Mouse (Mus musculus): ENCODE measurements around the gene Scaper. TPM values are rescaled to one million over a fixed set of nuclear protein-coding genes. Genes with fewer than 3 reads are reported as not detected.

Scaper gene
- polyA plus RNA-seq, 2 experiments from 2014 or later, result 22.3 to 25.7 TPM

- no peak for ATAC-seq
These were observed 398.1 kb downstream of the Scaper start for GRCm38 (mm10) chr9:55539661-55540390.

GRCm38 (mm10) chr9:55539006-55539405, 398.9 kb downstream of the Scaper start:
- no peak for ATAC-seq

DNA sequence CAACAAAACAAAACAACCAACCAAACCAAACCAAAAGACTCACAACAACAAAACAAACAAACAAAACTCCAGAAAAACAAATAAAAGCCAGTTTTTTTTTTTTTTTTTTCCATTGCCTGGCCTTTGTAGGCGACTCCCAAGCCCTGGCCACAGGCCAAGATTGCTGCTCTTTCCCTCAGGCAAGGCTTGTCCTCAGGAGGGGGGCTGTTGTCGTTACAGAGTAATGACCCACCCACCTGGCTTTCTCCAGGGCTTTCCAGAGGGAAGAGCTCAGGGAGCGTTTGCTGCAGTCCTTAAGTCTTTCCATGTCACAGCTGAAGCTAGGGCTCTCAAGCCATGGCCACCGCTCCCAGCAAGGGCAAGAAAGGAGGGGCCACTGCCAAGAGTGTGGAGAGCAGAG, 399.5 kb downstream of the Scaper start, which contains the start of gene Isl2:
Gene Isl2, plus strand, starts transcription at position 296 of the 400 bp plus-strand sequence.
- ATAC-seq, result no peak

- ATAC-seq, result peak; percentile 49
These were observed 402.0 kb downstream of the Scaper start for GRCm38 (mm10) chr9:55535907-55536306.

DNA sequence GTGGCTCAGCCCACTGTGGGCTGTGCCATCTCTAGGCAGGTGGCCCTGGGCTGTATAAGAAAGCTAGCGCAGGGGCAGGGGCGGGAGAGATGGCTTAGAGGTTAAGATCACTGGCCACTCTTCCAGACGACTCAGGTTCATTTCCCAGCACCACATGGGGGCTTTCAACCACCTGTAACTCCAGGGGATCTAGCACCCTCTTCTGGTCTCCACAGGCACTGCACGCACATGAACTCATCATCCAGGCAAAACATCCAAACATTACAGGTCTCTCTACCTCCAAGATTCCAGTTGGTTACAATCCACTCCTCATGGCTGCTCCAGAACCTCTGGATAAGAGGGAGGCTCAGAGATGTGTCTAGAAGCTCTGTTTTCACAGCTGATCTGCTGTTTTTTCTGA, 412.2 kb downstream of the Scaper start:
- ATAC-seq, result no peak

DNA sequence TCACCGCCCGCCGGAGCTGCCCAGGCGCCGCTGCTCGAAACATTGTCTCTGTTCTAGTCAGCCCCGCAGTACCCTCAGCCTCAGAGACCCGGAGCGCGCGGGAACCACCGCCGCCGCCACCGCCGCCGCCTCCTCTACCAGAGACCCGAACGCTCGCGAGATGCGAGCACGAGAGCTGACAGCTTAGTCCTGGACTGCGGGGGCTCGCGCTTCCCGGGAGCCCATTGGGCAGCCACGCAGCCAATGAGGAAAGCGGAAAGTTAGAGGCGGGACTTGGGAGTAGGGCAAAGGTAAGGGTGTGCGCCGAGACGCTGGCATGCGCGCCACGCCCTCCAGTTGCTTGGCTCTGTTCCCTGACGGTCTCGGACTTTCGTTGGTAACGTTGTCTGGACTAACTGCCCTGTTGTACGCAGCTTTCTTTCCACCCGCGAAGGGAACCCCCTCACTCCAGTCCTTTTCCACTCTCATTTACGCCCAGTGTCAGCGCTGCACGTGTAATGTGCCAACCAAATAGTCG, 425.8 kb downstream of the Scaper start, which contains the start of gene Etfa:
Gene Etfa, minus strand, starts transcription at position 217 of the 517 bp plus-strand sequence.
- ATAC-seq, result peak; percentile 99

DNA sequence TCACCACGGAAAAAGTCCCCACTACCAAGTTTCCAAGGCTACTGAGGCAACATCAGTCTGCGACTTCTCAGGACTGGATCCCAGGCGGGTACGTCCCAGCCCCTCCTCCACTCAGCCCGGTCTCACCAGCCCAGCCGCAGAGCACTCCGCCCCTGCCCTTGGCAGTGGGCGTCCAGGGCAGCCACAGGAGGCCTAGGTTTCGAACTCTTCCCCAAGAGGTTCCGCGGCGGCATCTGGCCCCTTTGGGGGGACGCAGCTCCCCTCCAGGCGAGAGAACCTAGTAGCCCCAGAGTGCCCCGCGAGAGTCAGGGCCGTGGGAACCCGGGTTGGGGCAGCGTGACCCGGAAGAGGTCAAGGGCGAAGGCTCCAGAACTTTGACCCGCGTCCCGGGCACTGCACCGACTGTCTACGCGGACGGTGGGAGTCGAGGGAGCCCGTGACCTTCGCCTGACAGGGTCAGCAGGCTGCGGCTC, 426.4 kb downstream of the Scaper start:
- ATAC-seq, result peak; percentile 33

GRCm38 (mm10) chr9:55510651-55511235, 427.2 kb downstream of the Scaper start:
- no peak for ATAC-seq

GRCm38 (mm10) chr9:55509731-55510130, 428.2 kb downstream of the Scaper start:
- ATAC-seq, result no peak

DNA sequence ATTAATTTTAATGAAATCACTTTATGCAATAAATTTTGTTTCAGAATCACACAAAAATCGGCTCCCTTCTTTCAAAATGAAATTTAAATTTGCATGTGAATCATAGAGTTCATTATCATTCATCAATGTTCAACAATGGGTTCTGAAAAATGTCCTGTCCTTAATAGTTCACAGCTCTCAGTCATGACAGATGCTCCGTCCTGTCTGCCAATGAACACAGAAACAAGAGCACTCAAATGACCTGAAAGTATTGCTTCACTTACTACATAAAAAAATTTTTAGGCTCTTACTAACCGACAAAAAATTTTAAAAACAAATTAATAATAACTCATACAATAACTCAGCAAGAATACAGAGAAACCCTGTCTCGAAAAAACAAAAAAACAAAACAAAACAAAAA, 429.2 kb downstream of the Scaper start:
- no peak for ATAC-seq

GRCm38 (mm10) chr9:55507922-55508321, 430.0 kb downstream of the Scaper start:
- ATAC-seq, result no peak

Other genes starting within 250 kb of the Scaper start
- gene 4930563M21Rik, start 72.4 kb upstream of the Scaper start, polyA plus RNA-seq (2017; shearing (Covaris generic)), result not detected
- gene Rcn2, start 103.7 kb upstream of the Scaper start, polyA plus RNA-seq (2017; shearing (Covaris generic)), result 10 to 100 TPM; 10.9 to 16.8 TPM
- gene Pstpip1, start 151.8 kb upstream of the Scaper start, polyA plus RNA-seq (2017; shearing (Covaris generic)), result 10 to 100 TPM; 33.1 to 56.6 TPM
- gene Tspan3, start 227.4 kb upstream of the Scaper start, polyA plus RNA-seq (2017; shearing (Covaris generic)), result 10 to 100 TPM; 49.3 to 51.4 TPM

Data from CD4-positive, CD25-positive, alpha-beta regulatory T cell, adult 4 months (primary cell).